Mouse (Mus musculus) megakaryocyte, adult 5-6 weeks (primary cell): Measurements from ENCODE around the gene B3galt4. TPM values are rescaled to one million over a fixed set of nuclear protein-coding genes. Genes with fewer than 3 reads are reported as not detected.
"Not testable (repeated sequence)": the region's sequence is repeated elsewhere in the genome, so short reads cannot be mapped to it uniquely, and the experiment has no call there.

Experiments used
- ATAC-seq: 2 replicates; pipeline ENCODE4 v1.8.0; 2016; ENCODE audit warnings: mild to moderate bottlenecking, inconsistent platforms; ENCODE audit not compliant: poor library complexity, severe bottlenecking
- total RNA-seq, 2 experiments: library from RNA; stranded (forward) in 1 of 2; stranded (reverse) in 1 of 2; fragments of 153-499, 151-499 nt in 1 of 2; fragments of 221-1000, 200-1000 nt in 1 of 2; gene quantifications; 2 replicates each; pipeline versions ENCODE4 v1.2.3 to v1.2.4; 2015 to 2017

B3galt4 gene
- total RNA-seq, 2 experiments from 2014 or later = 3.5 to 5.7 TPM

DNA sequence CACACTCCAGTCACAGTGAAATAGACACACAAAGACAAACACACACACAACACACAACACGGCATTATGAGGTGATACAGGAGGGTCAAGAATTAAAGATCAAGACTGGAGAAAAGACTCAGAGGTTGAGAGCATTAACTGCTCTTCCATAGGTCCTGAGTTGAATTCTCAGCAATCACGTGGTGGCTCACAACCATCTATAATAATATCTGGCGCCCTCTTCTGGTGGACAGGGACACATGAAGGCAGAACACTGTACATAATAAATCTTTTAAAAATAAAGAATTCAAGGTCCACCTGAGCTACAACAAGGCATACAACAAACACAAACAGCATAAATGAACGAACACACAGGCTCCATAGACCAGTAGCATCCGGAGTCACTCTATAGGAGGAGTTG is 17.6 kb upstream of the B3galt4 start:
- peak; percentile 23; the same call in 1 of the 2 replicates for ATAC-seq

DNA sequence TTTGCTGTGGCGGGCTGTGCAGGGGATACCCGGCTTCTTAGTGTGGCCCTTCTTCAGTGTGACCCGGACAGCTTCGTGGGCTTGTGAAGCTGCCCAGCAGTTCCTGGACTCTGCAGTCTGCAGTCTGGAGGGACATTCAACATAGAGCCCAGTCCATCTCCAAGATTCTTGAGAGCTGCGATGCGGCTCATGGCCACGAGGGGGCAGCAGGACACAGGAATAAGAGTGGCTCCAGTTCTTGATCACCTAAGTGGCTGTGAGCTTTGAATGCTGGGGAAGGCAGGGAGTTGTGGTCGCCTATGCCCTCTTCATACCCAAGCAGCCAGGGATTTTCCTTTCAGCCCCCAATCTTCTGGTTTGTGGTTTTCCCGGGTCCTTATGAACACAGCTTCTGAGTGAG is 17.2 kb upstream of the B3galt4 start:
- ATAC-seq = peak; percentile 99

DNA sequence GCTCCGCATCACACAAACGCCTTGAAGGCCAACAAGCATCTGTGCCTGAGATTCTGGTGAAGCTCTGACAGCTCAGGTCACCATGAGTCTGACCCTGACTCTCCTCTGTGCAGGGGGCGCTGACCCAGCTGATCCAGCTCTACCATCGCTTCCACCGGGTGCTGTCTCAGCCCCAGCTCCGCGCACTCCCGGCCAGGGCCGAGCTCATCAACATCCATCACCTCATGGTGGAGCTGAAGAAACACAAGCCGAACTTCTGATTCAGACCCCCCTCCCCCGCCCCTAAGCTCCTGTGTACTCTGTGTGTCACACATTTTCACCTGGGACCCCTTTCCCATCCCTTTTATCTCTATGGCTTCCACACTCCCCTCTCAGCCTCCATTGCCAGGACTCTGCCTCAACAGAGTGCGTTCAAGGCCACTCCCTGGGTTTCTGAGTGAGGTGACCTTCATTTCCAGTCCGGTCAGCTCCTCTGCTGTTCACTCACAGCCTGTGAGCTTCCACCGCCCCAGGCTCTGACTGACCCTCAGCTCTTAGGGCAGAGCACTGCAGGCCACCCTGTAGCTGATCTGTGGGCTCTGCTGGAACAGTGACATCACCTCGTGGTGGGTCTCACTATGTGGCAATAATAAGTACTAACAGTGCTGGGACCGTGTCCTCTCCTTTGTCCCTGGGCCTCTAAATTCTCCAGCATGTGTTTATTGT is 14.7 kb upstream of the B3galt4 start:
- ATAC-seq = no peak

DNA sequence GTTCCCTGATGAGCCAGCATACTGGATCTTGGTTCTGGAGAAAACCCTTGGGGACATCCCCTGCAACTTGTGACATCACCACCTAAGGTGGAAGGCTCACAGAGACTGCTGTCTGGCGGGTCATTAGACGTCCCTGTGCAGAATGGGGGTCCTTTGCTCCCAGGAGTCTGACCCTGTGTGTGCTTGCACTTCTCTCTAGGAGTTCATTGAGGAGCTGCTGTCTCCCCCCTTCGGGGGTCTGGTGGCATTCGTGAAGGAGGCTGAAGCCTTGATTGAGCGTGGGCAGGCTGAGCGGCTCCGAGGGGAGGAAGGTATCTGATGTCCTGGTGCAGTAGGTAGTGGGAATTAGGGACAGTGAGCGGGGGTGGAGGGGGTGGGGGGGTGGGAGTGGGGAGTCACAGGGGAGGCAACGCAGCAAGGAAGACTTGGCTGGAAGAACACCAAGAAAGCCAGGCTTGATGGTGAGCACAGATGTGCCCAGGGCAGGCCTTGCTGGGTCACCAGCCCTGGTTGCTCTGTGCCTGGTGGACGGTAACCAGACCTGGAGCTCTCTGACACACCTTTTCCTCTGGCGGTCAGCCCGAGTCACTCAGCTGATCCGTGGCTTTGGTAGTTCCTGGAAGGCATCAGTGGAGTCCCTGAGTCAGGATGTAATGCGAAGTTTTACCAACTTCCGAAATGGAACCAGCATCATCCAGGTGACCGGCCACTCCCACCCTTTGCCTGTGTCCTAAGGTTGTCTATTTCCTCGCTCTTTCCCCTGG is 14.0 kb upstream of the B3galt4 start:
- no peak for ATAC-seq

DNA sequence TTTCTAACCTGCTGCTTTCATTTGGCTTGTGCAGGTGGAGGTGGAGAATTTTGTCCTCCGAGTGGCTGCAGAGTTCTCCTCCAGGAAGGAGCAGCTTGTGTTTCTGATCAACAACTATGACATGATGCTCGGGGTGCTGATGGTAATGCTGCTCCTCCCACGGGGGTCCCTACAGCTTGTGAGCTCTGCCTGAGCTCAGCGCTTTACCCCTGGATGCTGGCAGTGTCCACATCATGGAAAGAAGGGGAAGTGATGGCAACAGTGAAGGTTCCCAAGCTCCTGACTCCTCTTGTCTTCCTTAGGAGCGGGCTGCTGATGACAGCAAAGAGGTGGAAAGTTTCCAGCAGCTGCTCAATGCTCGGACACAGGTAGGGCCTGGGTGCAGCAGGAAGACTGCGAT is 11.6 kb upstream of the B3galt4 start:
- no peak for ATAC-seq

DNA sequence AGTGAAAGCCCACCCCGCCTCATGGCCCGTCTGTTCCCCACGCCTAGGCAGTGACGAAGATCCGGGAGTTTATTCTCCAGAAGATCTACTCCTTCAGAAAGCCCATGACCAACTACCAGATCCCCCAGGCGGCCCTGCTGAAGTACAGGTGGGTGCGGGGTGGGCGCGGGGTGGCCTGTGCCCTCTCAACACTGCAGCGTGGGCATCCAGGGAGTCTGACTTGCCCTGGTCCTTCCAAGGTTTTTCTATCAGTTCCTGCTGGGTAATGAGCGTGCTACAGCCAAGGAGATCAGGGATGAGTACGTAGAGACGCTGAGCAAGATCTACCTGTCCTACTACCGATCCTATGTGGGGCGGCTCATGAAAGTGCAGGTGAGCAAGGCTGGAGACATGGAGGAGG is 8.7 kb upstream of the B3galt4 start:
- no peak for ATAC-seq

DNA sequence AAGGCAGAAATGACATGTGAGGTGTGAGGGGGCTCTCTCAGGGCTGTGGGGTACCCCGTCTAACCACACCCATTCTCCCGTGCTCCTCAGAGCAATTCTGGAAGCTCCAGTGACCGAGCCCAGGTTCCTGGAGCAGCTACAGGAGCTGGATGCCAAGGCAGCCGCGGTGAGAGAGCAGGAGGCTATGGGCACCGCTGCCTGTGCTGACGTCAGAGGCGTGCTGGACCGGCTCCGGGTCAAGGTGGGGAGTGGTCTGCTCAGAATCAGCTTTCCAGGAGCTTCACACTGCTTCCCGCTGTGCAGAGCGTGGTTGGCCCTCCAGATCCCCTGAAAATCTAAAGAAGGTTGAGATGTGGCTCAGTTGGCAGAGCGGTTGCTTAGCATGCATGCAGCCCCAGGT is 7.8 kb upstream of the B3galt4 start:
- ATAC-seq = no peak

DNA sequence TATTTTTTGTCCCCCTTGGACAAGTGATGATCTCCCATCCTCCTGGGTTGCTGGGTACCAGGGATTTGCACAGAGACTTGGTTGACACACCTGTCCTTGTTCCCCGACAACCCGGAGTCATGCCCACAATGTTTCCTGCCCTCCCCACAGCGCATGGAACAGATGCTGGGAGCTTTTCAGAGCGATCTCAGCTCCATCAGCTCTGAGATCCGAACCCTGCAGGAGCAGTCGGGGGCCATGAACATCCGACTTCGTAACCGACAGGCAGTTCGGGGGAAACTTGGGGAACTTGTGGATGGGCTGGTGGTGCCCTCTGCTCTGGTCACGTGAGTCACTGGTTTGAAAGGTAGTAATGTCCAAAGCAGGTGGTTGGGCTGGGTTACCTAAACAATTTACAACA is 7.2 kb upstream of the B3galt4 start:
- ATAC-seq = no peak

DNA sequence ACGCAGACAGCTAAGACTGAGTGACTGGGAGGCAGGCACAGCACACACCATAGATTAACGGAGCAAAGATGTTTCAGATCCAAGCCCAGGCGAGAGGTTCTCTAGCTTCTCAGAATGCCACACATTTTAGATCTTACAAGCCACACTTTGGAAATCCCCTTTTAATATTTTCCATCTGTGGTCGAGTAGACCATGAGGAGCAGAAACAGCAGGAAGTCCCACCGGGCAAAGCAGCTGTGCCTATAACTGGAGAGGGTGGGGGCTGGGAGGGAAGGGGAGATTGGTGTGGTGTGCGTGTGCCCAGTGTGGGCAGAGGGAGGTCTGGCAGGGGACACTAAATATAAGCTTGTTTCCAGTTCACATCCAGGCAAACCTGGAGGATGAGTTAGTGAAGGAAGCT is 6.2 kb upstream of the B3galt4 start:
- ATAC-seq = no peak

DNA sequence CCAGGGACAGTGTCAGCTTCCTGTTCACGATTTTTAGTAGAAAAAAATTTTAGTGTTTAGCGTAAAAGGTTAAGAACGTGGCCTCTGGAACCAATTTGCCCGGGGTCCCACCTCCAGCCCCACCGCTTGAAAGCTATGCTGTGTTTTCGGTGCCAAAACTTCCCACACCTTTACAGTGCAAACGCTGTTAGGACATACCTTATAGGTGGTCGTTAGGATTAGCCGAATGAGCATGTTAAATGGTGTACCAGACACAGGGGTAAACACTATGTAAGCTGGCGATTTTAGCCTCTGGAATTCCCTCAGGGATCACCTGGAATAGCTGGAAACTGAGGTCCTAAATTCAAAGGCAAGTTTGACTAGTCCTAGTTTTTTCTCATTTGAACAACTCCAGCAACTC is 5.0 kb upstream of the B3galt4 start:
- no peak for ATAC-seq

DNA sequence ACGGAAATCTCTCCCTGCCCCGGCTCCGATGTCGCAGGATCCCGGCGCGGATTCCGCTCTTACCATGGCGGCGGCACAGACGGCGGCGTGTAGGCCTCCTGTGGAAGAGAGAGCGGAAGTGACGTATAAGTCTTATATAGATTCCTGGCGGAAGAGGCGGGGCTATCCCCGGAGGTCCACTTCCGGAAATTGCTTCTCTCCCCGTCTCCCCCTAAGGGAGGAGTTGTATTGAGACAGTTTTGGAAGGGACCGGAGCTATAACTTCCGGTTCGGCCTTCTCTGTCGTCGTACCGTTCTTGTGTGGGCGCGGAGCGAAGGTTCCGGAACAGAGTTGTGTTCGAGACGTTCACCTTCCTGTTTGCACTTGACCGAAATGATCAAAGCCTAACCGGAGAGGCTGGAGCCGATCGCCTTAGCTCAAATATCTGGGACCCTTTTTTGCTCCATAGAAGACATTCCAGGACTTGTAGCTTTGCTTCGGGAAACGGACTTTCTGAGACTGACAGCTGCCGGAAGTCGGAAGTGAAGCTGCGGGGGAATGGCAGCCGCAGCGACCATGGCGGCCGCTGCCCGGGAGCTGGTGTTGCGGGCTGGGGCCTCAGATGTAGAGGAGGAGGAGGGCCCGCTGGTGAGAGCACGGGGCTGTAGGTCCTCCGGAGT is 4.4 kb upstream of the B3galt4 start, which contains the start of the genes Vps52 and Rps18:
Gene Vps52, plus strand, starts transcription at position 258 of the 660 bp plus-strand sequence.
Gene Rps18, minus strand, starts transcription at position 447 of the 660 bp plus-strand sequence.
- ATAC-seq = peak; percentile 87

DNA sequence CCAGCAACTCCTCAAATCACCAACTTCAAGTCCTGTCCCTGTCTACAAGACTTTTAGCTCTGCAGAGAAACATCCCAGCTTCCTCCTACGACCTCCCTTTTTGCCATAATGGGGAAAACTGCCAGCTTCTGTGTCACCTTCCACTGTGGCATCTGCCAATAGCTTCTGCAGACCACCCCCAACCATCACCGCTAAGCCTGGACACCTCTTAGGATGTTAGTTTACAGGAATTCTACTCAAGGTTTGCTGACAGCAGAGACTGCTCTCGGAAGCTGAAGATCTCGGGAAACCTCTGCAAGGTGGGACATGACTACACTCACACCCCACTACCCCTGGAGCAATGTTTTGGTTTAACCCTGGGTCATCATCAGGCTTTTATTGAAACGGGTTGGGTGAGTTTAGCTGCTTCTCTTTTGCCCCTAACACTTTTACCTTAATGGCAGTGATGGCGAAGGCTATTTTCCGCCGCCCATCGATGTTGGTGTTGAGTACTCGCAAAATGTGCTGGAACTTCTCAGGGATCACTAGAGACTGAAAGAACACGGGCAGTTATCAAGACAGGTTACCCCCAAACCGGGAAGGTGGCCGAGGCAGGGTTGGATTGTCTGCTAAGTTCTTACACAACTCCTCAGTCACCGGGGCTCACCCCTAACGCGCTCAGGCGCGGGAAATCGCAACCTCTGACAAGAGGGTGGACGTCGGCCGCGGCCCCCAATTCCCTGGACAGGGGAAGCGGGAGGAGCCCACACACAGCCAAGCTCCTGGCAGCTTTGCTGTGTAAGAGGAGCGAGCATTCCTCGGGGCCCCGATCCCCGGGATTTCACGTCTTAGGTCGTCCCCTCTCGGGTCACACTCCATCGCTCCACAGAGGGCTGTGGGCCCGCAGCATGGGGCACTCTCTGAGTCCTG is 3.6 kb upstream of the B3galt4 start:
- no peak for ATAC-seq

DNA sequence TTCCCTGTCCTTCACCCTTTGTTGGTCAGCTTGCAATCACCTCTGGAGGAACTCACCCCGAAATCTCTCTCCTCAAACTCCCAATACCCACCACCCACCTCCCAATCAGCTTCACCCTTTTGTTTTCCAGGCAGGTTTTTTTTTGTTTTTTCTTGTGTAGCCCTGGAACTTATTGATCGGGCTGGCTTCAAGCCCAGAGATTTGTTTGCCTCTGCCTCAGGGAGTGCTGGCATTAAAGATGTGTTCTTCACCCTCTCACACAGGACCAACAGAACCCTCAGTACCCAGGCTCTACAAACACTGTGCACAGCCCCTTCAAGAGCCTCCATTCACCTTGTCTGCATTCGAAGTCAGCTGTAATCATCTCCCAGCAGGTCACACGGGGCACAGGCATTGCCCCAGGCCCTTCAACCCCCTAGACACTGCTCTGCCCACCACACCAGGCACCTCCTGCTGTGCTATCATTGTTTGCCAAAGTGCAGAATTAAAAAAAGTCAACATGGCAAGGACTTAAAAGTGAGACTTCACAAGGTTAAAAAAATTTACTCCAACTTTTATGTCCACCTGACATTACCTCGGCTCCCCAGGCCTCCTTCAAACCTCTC is 2.8 kb upstream of the B3galt4 start:
- ATAC-seq = no peak

DNA sequence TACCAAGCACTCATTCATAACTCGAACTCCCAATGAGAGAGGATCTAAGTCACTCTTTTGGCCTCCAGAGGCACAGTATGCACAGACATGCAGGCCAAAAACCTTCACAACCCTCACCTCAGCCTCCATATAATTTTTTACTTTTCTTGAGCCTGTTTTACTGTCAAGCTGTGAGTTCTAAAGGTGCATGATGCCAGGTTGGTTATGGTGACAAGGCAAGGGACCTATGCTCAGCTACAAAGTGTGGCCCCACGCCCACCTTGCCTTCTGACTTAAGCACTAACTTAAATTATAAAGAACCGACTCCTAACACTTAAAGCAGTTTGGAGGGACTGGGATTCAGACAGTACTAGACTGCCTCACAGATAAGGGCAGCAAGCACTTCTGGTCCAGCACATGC is 2.0 kb upstream of the B3galt4 start:
- no peak for ATAC-seq

DNA sequence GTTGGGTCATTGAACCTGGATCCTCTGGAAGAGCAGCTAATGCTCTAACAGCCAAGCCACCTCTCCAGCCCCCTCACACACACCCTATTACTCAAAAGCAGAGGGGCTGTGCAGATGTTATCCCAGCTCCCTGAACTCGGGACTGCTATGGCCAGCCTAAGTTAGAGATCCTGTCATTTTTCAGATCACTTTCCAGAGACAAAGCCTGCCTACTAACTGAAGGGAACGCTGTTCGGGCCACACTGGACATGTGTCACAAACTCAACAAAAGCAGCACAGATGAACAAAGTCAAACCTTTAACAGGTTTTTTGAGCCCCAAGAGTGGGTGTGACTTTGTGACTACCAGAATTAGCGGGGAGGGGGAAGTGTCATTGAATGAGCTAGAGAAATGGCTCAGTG is 1.6 kb upstream of the B3galt4 start:
- no peak for ATAC-seq

DNA sequence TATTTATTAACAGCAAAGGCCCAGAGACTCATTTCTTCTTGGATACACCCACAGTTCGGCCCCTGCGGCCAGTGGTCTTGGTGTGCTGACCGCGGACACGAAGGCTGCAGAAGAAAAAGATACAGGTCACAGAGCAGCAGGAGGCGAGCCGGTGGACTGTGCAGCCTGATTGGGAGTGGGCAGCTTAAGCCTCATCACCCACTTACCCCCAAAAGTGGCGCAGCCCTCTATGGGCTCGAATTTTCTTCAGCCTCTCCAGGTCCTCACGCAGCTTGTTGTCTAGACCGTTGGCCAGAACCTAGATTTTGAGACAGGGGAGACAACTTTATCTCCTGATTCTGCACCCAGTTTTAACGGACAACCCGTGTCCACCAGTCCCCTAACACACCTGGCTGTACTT is 727 bp upstream of the B3galt4 start:
- not testable (repeated sequence) for ATAC-seq

DNA sequence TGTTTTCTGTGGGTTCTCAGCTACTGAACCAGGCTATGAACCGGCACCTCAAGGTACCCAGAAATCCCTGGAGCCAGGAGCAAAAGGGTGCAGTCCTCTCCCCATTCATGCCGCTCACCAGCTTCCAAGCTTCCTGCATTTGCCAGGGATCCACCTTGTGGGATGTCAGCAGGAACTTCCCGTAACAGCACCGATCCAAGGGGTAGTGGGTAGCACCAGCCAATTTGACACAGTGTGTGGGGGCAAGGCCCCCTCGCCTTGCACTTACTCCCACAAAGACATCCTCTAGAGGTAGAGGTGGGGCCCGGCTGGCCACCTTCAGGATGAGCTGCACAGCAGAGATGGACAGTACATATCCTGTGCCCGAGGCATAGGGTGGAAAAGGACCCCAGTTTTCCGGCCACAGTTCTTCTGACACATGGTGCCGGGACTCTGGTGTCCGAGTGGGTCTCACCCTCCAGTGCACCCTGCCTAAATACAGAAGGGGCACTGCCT is 1.1 kb downstream of the B3galt4 start:
- no peak for ATAC-seq

DNA sequence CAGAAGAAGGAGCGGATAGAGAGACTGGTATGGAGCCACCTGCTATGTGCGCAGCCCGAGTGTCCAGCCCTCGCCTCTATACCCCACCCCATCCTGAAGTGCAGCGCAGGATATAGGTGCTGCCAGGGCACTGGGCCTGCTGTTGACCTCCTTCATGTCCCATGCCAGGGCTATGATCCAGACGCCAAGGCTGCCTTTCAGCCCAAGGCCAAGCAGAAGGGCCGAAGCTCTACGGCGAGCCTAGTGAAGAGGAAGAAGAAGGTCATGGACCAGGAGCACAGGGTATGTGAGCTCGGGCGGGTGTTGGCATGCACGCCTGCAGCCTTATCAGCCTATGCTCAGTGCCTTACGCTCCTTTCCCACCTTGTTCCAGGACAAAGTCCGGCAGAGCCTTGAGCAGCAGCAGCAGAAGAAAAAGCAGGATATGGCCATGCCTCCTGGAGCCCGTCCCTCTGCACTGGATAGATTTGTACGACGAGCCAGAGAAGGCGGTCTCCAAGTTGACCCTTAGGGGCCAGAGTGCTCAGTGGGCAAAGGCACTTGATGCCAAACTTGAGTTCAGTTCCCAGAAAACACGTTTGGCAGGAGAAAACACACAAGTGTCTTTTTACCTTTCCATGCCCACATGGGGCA is 2.3 kb downstream of the B3galt4 start:
- ATAC-seq = no peak

DNA sequence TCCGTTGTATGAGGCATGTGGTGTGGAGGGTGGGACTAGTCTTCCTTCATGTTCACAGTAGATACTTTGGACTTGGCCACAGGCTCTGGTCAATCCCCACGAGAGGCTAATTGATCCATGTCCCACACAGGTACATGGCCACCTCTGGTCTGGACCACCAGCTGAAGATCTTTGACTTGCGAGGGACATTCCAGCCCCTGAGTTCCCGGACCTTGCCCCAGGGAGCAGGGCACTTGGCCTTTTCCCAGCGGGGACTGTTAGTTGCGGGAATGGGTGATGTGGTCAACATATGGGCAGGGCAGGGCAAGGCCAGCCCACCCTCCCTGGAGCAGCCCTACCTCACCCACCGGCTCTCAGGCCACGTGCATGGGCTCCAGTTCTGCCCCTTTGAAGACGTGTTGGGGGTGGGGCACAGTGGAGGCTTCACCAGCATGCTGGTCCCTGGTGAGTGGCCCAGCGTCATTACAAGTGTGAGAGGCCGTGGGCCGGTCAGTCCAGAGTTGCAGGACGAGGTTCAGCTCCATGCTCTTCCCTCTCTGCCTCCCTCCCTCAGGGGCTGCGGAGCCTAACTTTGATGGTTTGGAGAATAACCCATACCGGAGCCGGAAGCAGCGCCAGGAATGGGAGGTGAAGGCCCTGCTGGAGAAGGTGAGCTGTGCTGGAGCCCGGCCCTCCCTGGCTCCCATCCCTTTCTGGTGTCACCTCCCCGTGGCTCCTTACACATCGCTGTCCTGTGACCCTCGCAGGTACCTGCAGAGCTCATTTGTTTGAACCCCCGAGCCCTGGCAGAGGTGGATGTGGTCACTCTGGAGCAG is 3.0 kb downstream of the B3galt4 start:
- no peak for ATAC-seq
